Mouse (Mus musculus): Measurements from ENCODE around the gene Lig4. TPM values are rescaled to one million over a fixed set of nuclear protein-coding genes. Genes with fewer than 3 reads are reported as not detected.

Lig4 gene
- polyA plus RNA-seq, 1 experiment from 2014 or later = 10.4 TPM

Other genes with a start within 250 kb of the Lig4 start
- gene Fam155a, start 206.5 kb downstream of the Lig4 start, polyA plus RNA-seq (2015; fragmentation: Nextera tagmentation; extraction: Ambion mirVana) = 17.1 and 18.9 TPM in 2 replicates
- not detected in 2 replicates for gene Gm10217, start 113.4 kb downstream of the Lig4 start, polyA plus RNA-seq (2015; fragmentation: Nextera tagmentation; extraction: Ambion mirVana)
- gene Abhd13, start within 50 bp of the Lig4 start, polyA plus RNA-seq (2015; fragmentation: Nextera tagmentation; extraction: Ambion mirVana) = 15.7 and 16.7 TPM in 2 replicates
- 0.06 and 0.23 TPM in 2 replicates for gene Tnfsf13b, start 28.8 kb upstream of the Lig4 start, polyA plus RNA-seq (2015; fragmentation: Nextera tagmentation; extraction: Ambion mirVana)
- 3.8 and 4.1 TPM in 2 replicates for gene Myo16, start 176.2 kb upstream of the Lig4 start, polyA plus RNA-seq (2015; fragmentation: Nextera tagmentation; extraction: Ambion mirVana)